Mouse (Mus musculus) myocyte (in vitro differentiated cells): ENCODE measurements at regions not wholly inside any gene's neighbourhood (a gene's known extent, or its start where the extent isn't known, plus 50 kb on each side); places are given as distances from the start of the nearest gene placed in this dataset.

Experiments used
- H3K27me3 ChIP-seq: one replicate; pipeline ENCODE4 v1.6.1; 2011; ENCODE audit not compliant: control insufficient read depth, insufficient read depth, insufficient read length
- H3K36me3 ChIP-seq: one replicate; pipeline ENCODE4 v1.6.1; 2011; ENCODE audit not compliant: control insufficient read depth, insufficient read depth
- H3K4me2 ChIP-seq: one replicate; pipeline ENCODE4 v1.6.1; 2011; ENCODE audit warnings: low read depth, control low read depth
- H3K4me3 ChIP-seq: one replicate; pipeline ENCODE4 v1.5.1; 2011; ENCODE audit warnings: mild to moderate bottlenecking, control low read depth, moderate library complexity
- H3K79me2 ChIP-seq: one replicate; pipeline ENCODE4 v1.6.1; 2011; ENCODE audit not compliant: control insufficient read depth, insufficient read depth
- H3ac ChIP-seq: one replicate; pipeline ENCODE4 v1.6.1; 2011; ENCODE audit not compliant: control insufficient read depth, insufficient read length
- CEBPB ChIP-seq: IDR thresholded peaks from 2 replicates; pipeline ENCODE4 v1.6.1; 2011; ENCODE audit warnings: mild to moderate bottlenecking, moderate library complexity; ENCODE audit not compliant: poor library complexity, insufficient read depth, severe bottlenecking
- E2F4 ChIP-seq: IDR thresholded peaks from one replicate; pipeline ENCODE4 v1.6.1; 2011; ENCODE audit warnings: mild to moderate bottlenecking, control low read depth, moderate library complexity; ENCODE audit not compliant: insufficient read depth
- MAX ChIP-seq: IDR thresholded peaks from one replicate; pipeline ENCODE4 v1.6.1; 2011; ENCODE audit warnings: low read depth, mild to moderate bottlenecking, control low read depth
- MYOD1 ChIP-seq, 3 experiments: IDR thresholded peaks; one replicate each; pipeline ENCODE4 v1.6.1; 2011; ENCODE audit warnings: control low read depth in 2 of 3, low read depth in 2 of 3, mild to moderate bottlenecking in 2 of 3, moderate library complexity in 1 of 3; ENCODE audit not compliant: insufficient read length in 2 of 3, control insufficient read depth in 1 of 3
- MYOG ChIP-seq, 3 experiments: IDR thresholded peaks; one replicate each; pipeline ENCODE4 v1.6.1; 2011; ENCODE audit warnings: control low read depth in 2 of 3, low read depth in 2 of 3, mild to moderate bottlenecking in 2 of 3; ENCODE audit not compliant: insufficient read length in 2 of 3, control insufficient read depth in 1 of 3, insufficient read depth in 1 of 3
- POLR2A ChIP-seq: IDR thresholded peaks from one replicate; pipeline ENCODE4 v1.6.1; 2011; ENCODE audit warnings: low read depth, mild to moderate bottlenecking, control low read depth, moderate library complexity; ENCODE audit not compliant: insufficient read length
- POLR2AphosphoS2 ChIP-seq: IDR thresholded peaks from one replicate; pipeline ENCODE4 v1.6.1; 2011; ENCODE audit warnings: low read depth, control low read depth; ENCODE audit not compliant: insufficient read length
- REST ChIP-seq: IDR thresholded peaks from one replicate; pipeline ENCODE4 v1.6.1; 2011; ENCODE audit warnings: mild to moderate bottlenecking, control low read depth, moderate library complexity; ENCODE audit not compliant: insufficient read depth, insufficient read length
- SRF ChIP-seq: IDR thresholded peaks from one replicate; pipeline ENCODE4 v1.6.1; 2011; ENCODE audit warnings: low read depth; ENCODE audit not compliant: control insufficient read depth, insufficient read length
- TCF12 ChIP-seq: IDR thresholded peaks from one replicate; pipeline ENCODE4 v1.6.1; 2011; ENCODE audit warnings: mild to moderate bottlenecking, control low read depth; ENCODE audit not compliant: poor library complexity, insufficient read depth, severe bottlenecking
- TCF3 ChIP-seq: IDR thresholded peaks from one replicate; pipeline ENCODE4 v1.6.1; 2011; ENCODE audit warnings: low read depth, control low read depth; ENCODE audit not compliant: insufficient read length
- USF1 ChIP-seq: IDR thresholded peaks from one replicate; pipeline ENCODE4 v1.6.1; 2011; ENCODE audit warnings: low read depth, mild to moderate bottlenecking, control low read depth, moderate library complexity

GRCm38 (mm10) chr17:15231175-15231574 is 145.5 kb downstream of the Dll1 start:
- H3ac ChIP-seq = no peak overlapping the region
- no peak overlapping the region for H3K4me2 ChIP-seq
- H3K27me3 ChIP-seq = peaks cover 4% of the 10 kb centered on the region
- no peak overlapping the region for H3K4me3 ChIP-seq
- H3K36me3 ChIP-seq = no peaks in the 10 kb centered on the region
- TF ChIP-seq POLR2AphosphoS2 = no peak
- TF ChIP-seq SRF = no peak
- no peak for TF ChIP-seq MAX
- no peak for TF ChIP-seq E2F4
- TF ChIP-seq MYOG (IDR thresholded peaks at IDR 0.05; ENCODE audit: control insufficient read depth in 1 of 3, insufficient read depth in 1 of 3, insufficient read length in 2 of 3, low read depth in 2 of 3) = no peak
- TF ChIP-seq CEBPB = no peak
- no peak for TF ChIP-seq MYOD1 (IDR thresholded peaks at IDR 0.05; ENCODE audit: control insufficient read depth in 1 of 3, insufficient read length in 2 of 3, low read depth in 2 of 3)
- TF ChIP-seq REST = no peak
- no peak for TF ChIP-seq POLR2A
- TF ChIP-seq TCF12 = no peak
- no peak for TF ChIP-seq TCF3
- no peak for TF ChIP-seq USF1
- H3K79me2 ChIP-seq = no peaks in the 10 kb centered on the region

- H3K4me3 ChIP-seq = no peak overlapping the region
- H3K79me2 ChIP-seq = no peaks in the 10 kb centered on the region
- H3K4me2 ChIP-seq = no peak overlapping the region
- peaks cover 4% of the 10 kb centered on the region for H3K27me3 ChIP-seq
- TF ChIP-seq USF1 (no peak), MYOG (IDR thresholded peaks at IDR 0.05; ENCODE audit: control insufficient read depth in 1 of 3, insufficient read depth in 1 of 3, insufficient read length in 2 of 3, low read depth in 2 of 3) (no peak), TCF3 (no peak), E2F4 (no peak), SRF (no peak), REST (no peak), MYOD1 (IDR thresholded peaks at IDR 0.05; ENCODE audit: control insufficient read depth in 1 of 3, insufficient read length in 2 of 3, low read depth in 2 of 3) (no peak), POLR2AphosphoS2 (no peak), TCF12 (no peak), CEBPB (no peak), MAX (no peak), POLR2A (no peak)
- H3K36me3 ChIP-seq = no peaks in the 10 kb centered on the region
- no peak overlapping the region for H3ac ChIP-seq
Observed at GRCm38 (mm10) chr17:15229159-15229558, 147.5 kb downstream of the Dll1 start.

- Histone ChIP-seq H3K4me2 (no peak overlapping the region), H3K27me3 (peaks cover 2% of the 10 kb centered on the region), H3K79me2 (no peaks in the 10 kb centered on the region), H3K4me3 (no peak overlapping the region), H3K36me3 (no peaks in the 10 kb centered on the region), H3ac (no peak overlapping the region)
- TF ChIP-seq E2F4 (no peak), MYOD1 (IDR thresholded peaks at IDR 0.05; ENCODE audit: control insufficient read depth in 1 of 3, insufficient read length in 2 of 3, low read depth in 2 of 3) (no peak), CEBPB (no peak), MYOG (IDR thresholded peaks at IDR 0.05; ENCODE audit: control insufficient read depth in 1 of 3, insufficient read depth in 1 of 3, insufficient read length in 2 of 3, low read depth in 2 of 3) (no peak), TCF12 (no peak), MAX (no peak), SRF (no peak), POLR2AphosphoS2 (no peak), POLR2A (no peak), REST (no peak), TCF3 (no peak), USF1 (no peak)
Observed at GRCm38 (mm10) chr17:15228077-15228476, 148.6 kb downstream of the Dll1 start.

- no peaks in the 10 kb centered on the region for H3K36me3 ChIP-seq
- TF ChIP-seq MYOG (IDR thresholded peaks at IDR 0.05; ENCODE audit: control insufficient read depth in 1 of 3, insufficient read depth in 1 of 3, insufficient read length in 2 of 3, low read depth in 2 of 3) = peak in 1 of 3 experiments; percentile 2
- TF ChIP-seq MAX = no peak
Observed at GRCm38 (mm10) chr17:15223826-15224225, 152.8 kb downstream of the Dll1 start.

GRCm38 (mm10) chr17:15222923-15223322 is 153.7 kb downstream of the Dll1 start:
- Histone ChIP-seq H3K36me3 (no peaks in the 10 kb centered on the region), H3K4me2 (no peak overlapping the region), H3ac (no peak overlapping the region), H3K4me3 (no peak overlapping the region), H3K79me2 (no peaks in the 10 kb centered on the region), H3K27me3 (no peaks in the 10 kb centered on the region)
- no peak for TF ChIP-seq CEBPB
- TF ChIP-seq E2F4 = no peak
- no peak for TF ChIP-seq REST
- TF ChIP-seq SRF = no peak

More at GRCm38 (mm10) chr17:15223826-15224225, 152.8 kb downstream of the Dll1 start:
- Histone ChIP-seq H3K4me2 (no peak overlapping the region), H3K79me2 (no peaks in the 10 kb centered on the region), H3K4me3 (no peak overlapping the region), H3ac (no peak overlapping the region), H3K27me3 (no peaks in the 10 kb centered on the region)
